Mouse (Mus musculus) WW6 (cell line): ENCODE data around the gene Msmb.
A peak's percentile ranks its signal among the peaks of the same experiment; 100 is the strongest.

Source experiments
- DNase-seq: peaks from one replicate; pipeline ENCODE4 v3.0.0-alpha.2; 2013; ENCODE audit warnings: low read depth, low spot score

The Msmb gene

DNA sequence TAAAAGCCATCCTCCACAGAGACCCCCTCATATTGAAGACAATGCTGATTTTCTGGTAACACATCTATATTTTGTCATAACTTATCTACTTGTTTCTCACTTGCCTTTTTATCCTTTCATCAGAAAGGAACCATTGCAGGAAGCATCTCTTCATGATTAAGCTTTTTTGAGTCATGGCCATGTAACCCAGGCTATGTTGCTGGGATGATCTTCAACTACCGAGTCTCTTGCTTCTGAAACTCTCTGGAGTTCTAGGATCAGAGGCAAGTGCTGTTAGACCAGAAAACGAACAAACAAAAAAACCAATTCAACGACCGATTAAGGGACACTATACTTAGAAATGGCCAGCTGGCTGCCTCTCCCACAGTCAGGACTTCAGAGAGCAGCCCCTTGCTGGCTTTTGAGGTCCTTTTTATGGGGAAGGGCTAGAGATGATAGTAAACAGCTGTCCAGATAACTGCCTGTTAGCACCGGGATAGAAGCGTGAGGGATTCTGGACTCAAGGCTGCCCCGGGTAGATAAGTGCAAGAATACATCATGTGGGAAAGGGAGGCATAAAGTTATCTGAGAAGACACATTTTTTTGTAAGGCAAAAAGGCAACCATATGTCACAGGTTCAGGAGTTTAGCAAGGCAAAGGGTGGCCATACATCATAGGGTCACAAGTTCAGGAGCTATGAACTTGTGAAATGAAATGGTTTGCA is 4.1 kb downstream of the Msmb start:
- no peak for DNase-seq

DNA sequence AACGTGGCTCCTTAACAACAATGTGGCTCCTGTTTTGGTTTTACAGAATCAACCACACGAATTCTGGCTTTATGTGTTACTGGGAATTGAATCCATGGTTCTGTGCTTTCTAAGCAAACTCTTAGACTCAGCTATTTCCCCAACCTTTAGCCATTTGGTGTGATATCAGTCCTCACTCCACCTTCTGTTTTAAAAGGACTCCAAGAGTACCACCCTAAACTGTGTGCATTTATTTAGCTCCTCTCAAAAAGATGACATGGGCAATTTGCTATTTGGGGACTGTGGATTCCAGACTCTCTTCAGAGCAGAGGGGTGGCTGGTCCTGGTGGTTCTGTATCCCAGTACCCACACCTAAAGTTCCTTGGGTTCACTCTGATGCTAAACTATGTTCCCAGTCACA is 4.8 kb downstream of the Msmb start:
- DNase-seq, result no peak

DNA sequence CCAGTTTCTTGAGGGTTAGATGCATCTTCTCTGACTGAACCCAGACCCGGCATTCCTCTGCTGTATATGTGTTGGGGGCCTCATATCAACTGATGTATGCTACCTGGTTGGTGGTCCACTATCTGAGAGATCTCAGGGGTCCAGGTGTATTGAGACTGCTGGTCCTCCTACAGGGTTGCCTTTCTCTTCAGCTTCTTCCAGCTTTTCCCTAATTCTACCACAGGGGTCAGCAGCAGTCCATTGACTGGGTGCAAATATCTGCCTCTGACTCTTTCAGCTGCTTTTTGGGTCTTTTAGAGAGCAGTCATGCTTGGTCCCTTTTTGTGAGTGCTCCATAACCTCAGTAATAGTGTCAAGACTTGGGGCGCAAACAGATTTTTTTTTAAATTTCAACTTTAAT is 9.0 kb downstream of the Msmb start:
- no peak for DNase-seq

- no peak for DNase-seq
These were observed 10.6 kb downstream of the Msmb start for GRCm38 (mm10) chr14:32152243-32152965.

- no peak for DNase-seq
These were observed 11.3 kb downstream of the Msmb start for GRCm38 (mm10) chr14:32153156-32153555.

DNA sequence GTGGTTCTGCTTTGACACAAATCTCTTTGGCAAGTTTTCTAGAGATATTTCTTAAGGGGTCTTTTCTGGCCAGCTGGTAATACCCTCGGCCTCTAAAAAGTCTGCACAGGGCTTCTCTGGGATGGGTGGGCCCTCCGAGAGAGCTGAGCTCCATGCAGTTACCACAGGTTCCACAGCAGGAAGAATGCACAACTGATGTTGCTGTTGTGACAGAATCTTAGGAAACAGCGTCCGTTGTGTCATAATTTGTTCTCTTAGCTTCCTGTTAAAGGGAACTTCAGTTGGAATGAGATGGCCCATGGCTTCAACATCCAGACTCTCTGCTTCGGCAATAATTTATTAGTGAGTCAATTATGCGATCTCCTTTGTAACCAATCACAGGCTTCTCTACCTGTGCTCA is 12.9 kb downstream of the Msmb start:
- no peak for DNase-seq

DNA sequence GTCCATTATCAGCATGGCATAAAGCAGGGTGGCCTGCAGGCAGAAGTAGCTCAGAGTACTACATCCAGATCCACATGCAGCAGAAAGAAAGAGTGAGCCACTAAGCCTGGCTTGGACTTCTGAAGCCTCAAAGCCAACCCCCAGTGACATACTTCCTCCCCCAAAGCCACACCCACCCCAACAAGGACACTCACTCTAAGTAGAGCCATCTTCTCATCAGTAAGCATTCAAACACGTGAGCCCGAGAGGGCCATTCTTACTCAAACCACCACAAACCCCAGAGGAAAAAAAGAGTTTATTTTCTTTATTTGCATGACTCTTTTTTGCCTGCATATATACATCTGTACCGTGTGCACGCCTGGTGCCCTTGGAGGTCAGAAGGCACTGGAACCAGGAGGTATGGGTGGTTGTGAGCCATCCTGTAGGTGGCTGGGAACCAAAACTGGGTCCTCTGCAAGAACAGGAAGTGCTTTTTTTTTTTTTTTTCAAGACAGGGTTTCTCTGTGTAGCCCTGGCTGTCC is 17.4 kb downstream of the Msmb start:
- DNase-seq, result peak; percentile 36

GRCm38 (mm10) chr14:32159690-32160246 is 17.9 kb downstream of the Msmb start, which contains the start of gene Ncoa4:
Gene Ncoa4 (plus strand): TSS chr14:32159865.
- peak; percentile 95 for DNase-seq

DNA sequence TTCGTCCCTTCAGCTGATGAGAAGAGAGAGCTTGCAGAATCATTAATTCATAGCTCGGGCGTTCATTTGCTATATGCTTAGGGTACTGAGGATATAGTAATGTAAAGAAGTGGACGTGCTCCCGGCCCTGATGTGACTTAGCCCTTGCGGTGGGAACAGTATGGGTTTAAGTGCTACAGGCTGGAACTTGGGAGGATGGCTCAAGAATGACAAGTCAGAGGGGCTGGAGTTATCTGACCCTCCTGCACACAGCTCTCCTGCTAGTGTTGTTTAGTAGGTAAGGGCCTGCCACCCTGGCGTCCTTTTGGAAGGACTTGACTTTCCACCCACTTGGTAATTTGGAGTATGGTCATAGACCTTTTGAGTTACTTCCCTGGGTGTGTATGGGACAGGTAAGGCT is 18.7 kb downstream of the Msmb start:
- no peak for DNase-seq

DNA sequence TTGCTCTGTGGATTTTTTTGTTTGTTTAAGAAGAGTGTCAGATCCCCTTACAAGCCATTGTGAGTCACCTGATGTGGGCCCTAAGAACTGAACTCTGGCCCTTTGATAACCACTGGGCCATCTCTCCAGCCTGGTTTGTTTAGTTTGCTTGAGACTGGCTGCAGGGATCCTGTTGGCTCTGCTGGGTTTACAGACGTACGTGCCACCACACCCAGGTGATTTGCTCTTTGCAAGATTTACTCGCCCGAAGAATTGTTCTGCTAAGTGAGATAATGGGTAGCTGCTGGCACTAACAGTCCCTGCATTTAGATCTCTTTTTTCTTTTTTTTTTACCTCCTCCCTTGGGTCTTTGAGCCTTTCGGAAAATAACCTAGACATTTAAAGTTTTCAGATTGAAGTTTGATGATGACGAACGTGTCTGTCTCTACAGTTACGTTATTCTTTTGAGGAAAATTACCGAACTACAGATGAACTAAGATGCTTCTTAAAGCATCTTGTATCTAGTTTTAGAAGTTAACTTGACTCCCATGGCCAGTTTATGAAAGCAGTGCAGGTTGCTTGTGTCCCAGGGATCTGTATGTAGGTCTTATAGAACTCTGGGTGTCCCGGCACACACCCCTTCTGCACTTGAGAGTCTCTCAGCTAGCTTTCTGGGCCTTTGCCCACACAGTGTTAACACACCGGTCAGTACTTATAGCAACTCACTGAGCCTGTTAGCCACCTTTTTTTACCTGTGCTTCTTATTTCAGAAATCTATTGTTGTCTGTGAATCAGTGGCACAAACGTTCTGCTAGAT is 19.5 kb downstream of the Msmb start:
- DNase-seq, result no peak

- no peak for DNase-seq
These were observed 20.4 kb downstream of the Msmb start for GRCm38 (mm10) chr14:32162231-32162630.

GRCm38 (mm10) chr14:32163203-32163888 is 21.5 kb downstream of the Msmb start:
- no peak for DNase-seq

GRCm38 (mm10) chr14:32164173-32165051 is 22.6 kb downstream of the Msmb start:
- DNase-seq, result no peak

- DNase-seq, result peak; percentile 85
These were observed 23.6 kb downstream of the Msmb start for GRCm38 (mm10) chr14:32165278-32166061.

GRCm38 (mm10) chr14:32166062-32166441 is 24.2 kb downstream of the Msmb start:
- no peak for DNase-seq

DNA sequence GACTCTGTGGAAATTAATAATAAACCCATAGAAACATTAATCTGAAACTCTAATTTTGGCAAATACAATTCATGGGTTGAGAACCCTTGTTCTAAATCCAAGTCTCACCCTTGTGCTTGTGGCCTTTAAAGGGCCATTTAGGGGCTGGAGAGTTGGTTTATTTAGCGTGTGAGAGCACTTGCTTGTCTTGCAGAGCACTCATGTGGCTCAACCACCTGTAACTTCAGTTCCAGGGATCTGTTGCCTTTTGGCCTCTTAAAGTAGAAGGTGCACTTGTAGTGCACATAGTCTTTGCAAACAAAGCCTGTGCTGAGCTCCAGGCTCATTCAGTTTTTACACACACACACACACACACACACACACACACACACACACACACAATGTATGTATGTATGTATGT is 25.0 kb downstream of the Msmb start:
- DNase-seq, result no peak

GRCm38 (mm10) chr14:32167326-32167725 is 25.5 kb downstream of the Msmb start:
- no peak for DNase-seq

- DNase-seq, result no peak
These were observed 26.9 kb downstream of the Msmb start for GRCm38 (mm10) chr14:32168653-32169231.

GRCm38 (mm10) chr14:32170137-32170536 is 28.3 kb downstream of the Msmb start:
- DNase-seq, result no peak
